13 mouse cellular contexts compared by ENCODE assay signal in genomic region chr13:51919937-51920336, GRCm38 (mm10).
DNase-seq lines count a peak whose midpoint lies in the region; ATAC-seq and TF ChIP-seq lines count a peak whose summit lies in the region.
"Had no signal": no experiment of that assay in that cellular context is flagged by ENCODE, and none has a peak within 500 bp of the region (broad histone marks: within the 10 kb centered on the region; RNA-seq: fewer than 3 reads in every experiment).

No protein-coding gene starts in this region.

- H3K4me1 ChIP-seq in lung, embryonic 16.5 days (replicated peaks; ENCODE audit: control insufficient read depth, insufficient read depth, low read length) = peaks cover 15% of the 10 kb centered on the region
- peaks cover 66% of the 10 kb centered on the region for H3K4me1 ChIP-seq in embryonic facial prominence, embryonic 13.5 days
- H3K4me1 ChIP-seq in hindbrain, embryonic 13.5 days (replicated peaks) = peaks cover 58% of the 10 kb centered on the region
- peaks cover 8% of the 10 kb centered on the region for H3K4me1 ChIP-seq in liver, postnatal 0 days (ENCODE audit: insufficient read depth)

- H3K27ac ChIP-seq in lung, embryonic 16.5 days (ENCODE audit: low read length) = 0 out of 2 replicates have a peak overlapping the region, but pooled peaks have one; percentile 15
- peak overlapping the region; percentile 72 for H3K27ac ChIP-seq in embryonic facial prominence, embryonic 13.5 days
- H3K27ac ChIP-seq in hindbrain, embryonic 13.5 days = peak overlapping the region; percentile 83
- H3K27ac ChIP-seq in liver, postnatal 0 days (ENCODE audit: low read depth) = no peak overlapping the region
- H3K27ac ChIP-seq: heart, embryonic 13.5 days had no signal

- H3K9ac ChIP-seq in lung, embryonic 16.5 days (ENCODE audit: low read length) = no peak overlapping the region
- no peak overlapping the region for H3K9ac ChIP-seq in embryonic facial prominence, embryonic 13.5 days
- no peak overlapping the region for H3K9ac ChIP-seq in hindbrain, embryonic 13.5 days
- H3K9ac ChIP-seq in liver, postnatal 0 days (replicated peaks) = no peak overlapping the region
- H3K9ac ChIP-seq: heart, embryonic 13.5 days; lung, embryonic 14.5 days had no signal

- no peak overlapping the region for H3K4me2 ChIP-seq in lung, embryonic 16.5 days (ENCODE audit: low read depth, low read length)
- peak overlapping the region; percentile 21 for H3K4me2 ChIP-seq in embryonic facial prominence, embryonic 13.5 days
- H3K4me2 ChIP-seq in hindbrain, embryonic 13.5 days = 0 out of 2 replicates have a peak overlapping the region, but pooled peaks have one; percentile 1
- H3K4me2 ChIP-seq in myocyte (ENCODE audit: low read depth) = peak overlapping the region; percentile 8
- H3K4me2 ChIP-seq in liver, postnatal 0 days (ENCODE audit: low read depth, low read length) = no peak overlapping the region
- H3K4me2 ChIP-seq: heart, embryonic 13.5 days had no signal

- no peak for ATAC-seq in lung, embryonic 16.5 days (ENCODE audit: low read depth)
- no peak for ATAC-seq in embryonic facial prominence, embryonic 13.5 days (ENCODE audit: insufficient number of reproducible peaks, insufficient read depth, low FRiP score, low TSS enrichment, low read depth)
- ATAC-seq in hindbrain, embryonic 13.5 days (ENCODE audit: low FRiP score) = no peak
- no peak for ATAC-seq in liver, postnatal 0 days
- ATAC-seq: activated CD4-positive, CD25-positive, alpha-beta regulatory T cell, adult 4 months; intestine, postnatal 0 days had no signal

- H3K36me3 ChIP-seq in lung, embryonic 16.5 days (ENCODE audit: control insufficient read depth, insufficient read depth, low read length) = no peaks in the 10 kb centered on the region
- no peaks in the 10 kb centered on the region for H3K36me3 ChIP-seq in embryonic facial prominence, embryonic 13.5 days
- H3K36me3 ChIP-seq in hindbrain, embryonic 13.5 days = no peaks in the 10 kb centered on the region
- H3K36me3 ChIP-seq in myocyte (ENCODE audit: control insufficient read depth, insufficient read depth) = no peaks in the 10 kb centered on the region
- H3K36me3 ChIP-seq in liver, postnatal 0 days (replicated peaks; ENCODE audit: insufficient read depth, low read length) = no peaks in the 10 kb centered on the region
- H3K36me3 ChIP-seq: heart, embryonic 13.5 days had no signal

- peaks cover 3% of the 10 kb centered on the region; the same call in 1 of the 2 replicates for H3K27me3 ChIP-seq in lung, embryonic 16.5 days (ENCODE audit: control insufficient read depth, insufficient read depth, low read depth, low read length)
- H3K27me3 ChIP-seq in embryonic facial prominence, embryonic 13.5 days = peaks cover 32% of the 10 kb centered on the region
- peaks cover 57% of the 10 kb centered on the region for H3K27me3 ChIP-seq in hindbrain, embryonic 13.5 days
- no peaks in the 10 kb centered on the region for H3K27me3 ChIP-seq in myocyte (ENCODE audit: control insufficient read depth, insufficient read depth, insufficient read length)
- H3K27me3 ChIP-seq in liver, postnatal 0 days (ENCODE audit: insufficient read depth, low read length) = 0 out of 2 replicates have a peak, but pooled peaks cover 3% of the 10 kb centered on the region

- WGBS in lung, embryonic 16.5 days = 82% methylated on average over 3 of the region's 3 CpGs
- WGBS in embryonic facial prominence, embryonic 13.5 days = 29% methylated on average over 3 of the region's 3 CpGs
- 27% methylated on average over 3 of the region's 3 CpGs for WGBS in hindbrain, embryonic 13.5 days
- 73% methylated on average over 3 of the region's 3 CpGs for WGBS in liver, postnatal 0 days (ENCODE audit: insufficient replicate concordance)

- no peak for TF ChIP-seq CTCF in liver, postnatal 0 days (IDR thresholded peaks at IDR 0.05; ENCODE audit: low read depth)

- H3K4me3 ChIP-seq in lung, embryonic 16.5 days (ENCODE audit: low read length) = no peak overlapping the region
- no peak overlapping the region for H3K4me3 ChIP-seq in embryonic facial prominence, embryonic 13.5 days
- H3K4me3 ChIP-seq in hindbrain, embryonic 13.5 days = no peak overlapping the region
- no peak overlapping the region for H3K4me3 ChIP-seq in myocyte
- H3K4me3 ChIP-seq in liver, postnatal 0 days (ENCODE audit: low read depth, low read length) = no peak overlapping the region
- H3K4me3 ChIP-seq: heart, embryonic 13.5 days had no signal

- H3K79me2 ChIP-seq in myocyte (ENCODE audit: control insufficient read depth, insufficient read depth) = no peaks in the 10 kb centered on the region

- DNase-seq in lung, adult 18-20 months = no peak
- no peak for DNase-seq in liver, postnatal 0 days
- DNase-seq in heart, postnatal 36 days = no peak
- no peak for DNase-seq in thymus, postnatal 36 days
- DNase-seq: cerebellum, postnatal 36 days had no signal

- H3ac ChIP-seq in myocyte (ENCODE audit: control insufficient read depth, insufficient read length) = no peak overlapping the region

- TF ChIP-seq POLR2A in myocyte (IDR thresholded peaks at IDR 0.05; ENCODE audit: insufficient read length, low read depth) = no peak

- no peak for TF ChIP-seq EP300 in liver, postnatal 0 days (IDR thresholded peaks at IDR 0.05; ENCODE audit: low read depth)

- no peaks in the 10 kb centered on the region for H3K9me3 ChIP-seq in lung, embryonic 16.5 days (ENCODE audit: control insufficient read depth, low read length)
- H3K9me3 ChIP-seq in embryonic facial prominence, embryonic 13.5 days = no peaks in the 10 kb centered on the region
- no peaks in the 10 kb centered on the region for H3K9me3 ChIP-seq in hindbrain, embryonic 13.5 days
- no peaks in the 10 kb centered on the region for H3K9me3 ChIP-seq in liver, postnatal 0 days (ENCODE audit: low read length)
- H3K9me3 ChIP-seq: heart, embryonic 13.5 days had no signal

- intact Hi-C loops in heart, postnatal 36 days (cut with DNase I) = no loop called here

TF ChIP-seq in myocyte, 11 proteins besides CTCF, POLR2A, EP300 and RAD21:
- TF ChIP-seq MYOG (IDR thresholded peaks at IDR 0.05; ENCODE audit: control insufficient read depth in 1 of 3, insufficient read depth in 1 of 3, insufficient read length in 2 of 3, low read depth in 2 of 3) (no peak), MAX (IDR thresholded peaks at IDR 0.05; ENCODE audit: low read depth) (no peak), USF1 (IDR thresholded peaks at IDR 0.05; ENCODE audit: low read depth) (no peak), TCF3 (IDR thresholded peaks at IDR 0.05; ENCODE audit: insufficient read length, low read depth) (no peak), CEBPB (IDR thresholded peaks at IDR 0.05; ENCODE audit: insufficient read depth, poor library complexity, severe bottlenecking) (no peak), E2F4 (IDR thresholded peaks at IDR 0.05; ENCODE audit: insufficient read depth) (no peak), POLR2AphosphoS2 (IDR thresholded peaks at IDR 0.05; ENCODE audit: insufficient read length, low read depth) (no peak), TCF12 (IDR thresholded peaks at IDR 0.05; ENCODE audit: insufficient read depth, poor library complexity, severe bottlenecking) (no peak), SRF (IDR thresholded peaks at IDR 0.05; ENCODE audit: control insufficient read depth, insufficient read length, low read depth) (no peak), MYOD1 (IDR thresholded peaks at IDR 0.05; ENCODE audit: control insufficient read depth in 1 of 3, insufficient read length in 2 of 3, low read depth in 2 of 3) (no peak)

Comparison
In these comparisons a context has a peak if more than half of its experiments do, and no peak if none do; other contexts are left out.
1. H3K4me2 ChIP-seq: peak in embryonic facial prominence, embryonic 13.5 days (single experiment), hindbrain, embryonic 13.5 days (single experiment) and myocyte (single experiment); none in lung, embryonic 16.5 days (single experiment) and liver, postnatal 0 days (single experiment).